Mouse (Mus musculus) macrophage (primary cell): Measurements from ENCODE around the gene Eif2b5. TPM values are rescaled to one million over a fixed set of nuclear protein-coding genes. Genes with fewer than 3 reads are reported as not detected.

Experiments used
- H3K27ac ChIP-seq: fragments of 350-480 bp; formaldehyde crosslinking; 2 replicates; pipeline ENCODE4 v1.9.0; 2021
- H3K36me3 ChIP-seq: fragments of 350-480 bp; formaldehyde crosslinking; 2 replicates; pipeline ENCODE4 v1.9.0; 2021; ENCODE audit errors: inconsistent target
- H3K4me3 ChIP-seq: fragments of 350-480 bp; formaldehyde crosslinking; 2 replicates; pipeline ENCODE4 v1.9.0; 2021; ENCODE audit errors: inconsistent target
- H3K79me2 ChIP-seq: fragments of 350-480 bp; formaldehyde crosslinking; 2 replicates; pipeline ENCODE4 v1.9.0; 2021; ENCODE audit errors: inconsistent target
- WGBS: methylation state at CpG from one replicate; pipeline ENCODE4 v1.1.7; 2026; ENCODE audit warnings: inconsistent platforms; ENCODE audit not compliant: missing documents; 5-methylcytosine and 5-hydroxymethylcytosine counted together
- polyA plus RNA-seq: library from polyadenylated mRNA; stranded (reverse); fragments of 250-400 nt; gene quantifications from 3 replicates; pipeline ENCODE4 v1.2.4, GENCODE M21; 2018; ENCODE audit warnings: inconsistent platforms

The Eif2b5 gene
- polyA plus RNA-seq, 1 experiment from 2014 or later = 30.4 TPM

DNA sequence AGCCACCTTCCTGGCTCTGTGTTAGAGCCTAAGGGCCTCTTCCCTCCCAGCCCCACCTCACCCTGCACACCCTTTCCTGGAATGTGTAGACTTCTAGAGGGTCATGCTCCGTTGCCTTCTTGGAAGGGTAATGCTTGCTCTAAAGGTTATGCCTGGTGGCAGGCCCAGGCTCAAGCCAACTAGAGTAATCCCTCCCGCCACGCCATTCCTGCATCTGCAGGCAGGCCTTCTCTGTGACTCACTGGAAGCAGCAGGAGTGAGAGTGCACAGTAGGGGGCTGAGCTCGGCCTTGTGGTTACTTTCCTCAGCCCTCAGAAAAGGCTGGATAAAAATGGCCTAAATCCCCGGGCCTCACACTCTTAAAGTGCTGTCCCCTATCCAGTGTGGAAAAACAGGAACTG is 38.5 kb downstream of the Eif2b5 start:
- Histone ChIP-seq H3K4me3 (peak overlapping the region; percentile 97), H3K79me2 (peaks cover 55% of the 10 kb centered on the region), H3K27ac (peak overlapping the region; percentile 97), H3K36me3 (peaks cover 26% of the 10 kb centered on the region)
- 56% methylated on average over 5 of the region's 5 CpGs for WGBS

- Histone ChIP-seq H3K4me3 (peak overlapping the region; percentile 97), H3K27ac (peak overlapping the region; percentile 97), H3K79me2 (peaks cover 60% of the 10 kb centered on the region), H3K36me3 (peaks cover 30% of the 10 kb centered on the region)
- 41% methylated on average over 5 of the region's 6 CpGs for WGBS
These were observed 39.1 kb downstream of the Eif2b5 start for GRCm38 (mm10) chr16:20537601-20538320.

DNA sequence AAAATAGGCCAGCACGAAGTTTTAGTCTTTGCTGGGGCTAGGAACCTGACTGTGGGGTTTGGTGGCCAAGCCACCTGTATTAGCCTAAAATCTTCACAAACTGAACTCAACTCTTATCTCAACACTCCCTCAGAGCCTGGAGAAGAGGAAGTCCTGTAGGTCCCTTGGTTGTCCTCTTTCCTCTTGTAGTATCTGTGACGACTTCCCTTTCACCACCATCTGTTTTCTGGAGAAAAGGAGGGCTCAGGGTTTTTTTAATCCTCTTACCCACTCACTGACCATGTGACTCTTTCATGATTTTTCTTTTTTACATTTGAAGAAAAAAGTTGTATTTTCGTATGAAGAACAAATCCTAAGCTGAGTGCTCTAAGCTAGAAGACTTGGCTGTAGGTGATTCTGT is 41.0 kb downstream of the Eif2b5 start:
- Histone ChIP-seq H3K27ac (peak overlapping the region; percentile 97), H3K36me3 (peaks cover 45% of the 10 kb centered on the region), H3K4me3 (no peak overlapping the region), H3K79me2 (peaks cover 60% of the 10 kb centered on the region)
- WGBS = 50% methylated on average over 3 of the region's 3 CpGs

- WGBS = 67% methylated on average over 4 of the region's 4 CpGs
- H3K27ac ChIP-seq = peak overlapping the region; percentile 97
These were observed 41.8 kb downstream of the Eif2b5 start for GRCm38 (mm10) chr16:20540438-20540837.

DNA sequence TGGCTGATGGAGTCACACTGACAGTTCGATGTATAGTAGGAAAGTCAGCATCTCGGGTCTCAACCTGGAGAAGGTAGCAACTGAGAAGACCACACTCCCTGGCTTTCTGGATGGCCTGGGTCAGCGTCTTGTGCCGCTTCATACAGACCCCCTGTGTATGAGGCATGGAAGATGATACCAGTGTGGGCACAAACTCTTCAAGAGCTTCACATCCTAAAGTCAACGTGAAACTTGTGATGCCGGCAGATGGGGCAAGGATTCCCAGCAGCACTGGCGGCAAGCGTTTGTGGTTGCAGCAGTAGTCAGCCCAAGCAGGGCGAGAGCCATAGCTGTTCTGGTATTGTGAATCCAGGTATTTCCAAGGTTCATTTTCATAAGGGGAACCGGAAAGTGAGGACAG is 47.1 kb downstream of the Eif2b5 start:
- peaks cover 49% of the 10 kb centered on the region for H3K36me3 ChIP-seq
- H3K4me3 ChIP-seq = no peak overlapping the region
- H3K79me2 ChIP-seq = peaks cover 44% of the 10 kb centered on the region
- H3K27ac ChIP-seq = no peak overlapping the region
- 93% methylated on average over 10 of the region's 10 CpGs for WGBS

More at GRCm38 (mm10) chr16:20540438-20540837, 41.8 kb downstream of the Eif2b5 start:
- no peak overlapping the region for H3K4me3 ChIP-seq
- peaks cover 58% of the 10 kb centered on the region for H3K79me2 ChIP-seq
- H3K36me3 ChIP-seq = peaks cover 51% of the 10 kb centered on the region

DNA sequence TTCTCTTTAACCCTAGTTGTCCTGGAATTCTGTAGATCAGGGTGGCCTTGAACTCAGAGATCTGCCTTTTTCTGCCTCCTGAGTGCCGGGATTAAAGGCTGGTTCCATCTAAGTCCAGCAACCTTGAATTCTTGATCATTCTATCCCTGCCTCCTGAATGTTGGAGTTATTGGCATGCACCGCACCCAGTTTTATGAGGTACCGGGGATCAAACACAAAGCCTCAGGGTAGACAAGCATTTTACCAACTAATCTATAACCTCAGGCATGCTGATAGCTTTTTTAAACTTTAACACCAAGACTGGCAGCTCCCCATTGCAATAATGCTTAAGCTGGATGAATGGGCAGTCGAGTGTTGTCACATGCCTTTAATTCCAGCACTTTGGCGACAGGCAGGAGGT is 48.8 kb downstream of the Eif2b5 start:
- H3K79me2 ChIP-seq = peaks cover 26% of the 10 kb centered on the region
- no peak overlapping the region for H3K27ac ChIP-seq
- 70% methylated on average over 5 of the region's 5 CpGs for WGBS
- H3K4me3 ChIP-seq = peak overlapping the region; percentile 99; the same call in 1 of the 2 replicates
- H3K36me3 ChIP-seq = peaks cover 46% of the 10 kb centered on the region

DNA sequence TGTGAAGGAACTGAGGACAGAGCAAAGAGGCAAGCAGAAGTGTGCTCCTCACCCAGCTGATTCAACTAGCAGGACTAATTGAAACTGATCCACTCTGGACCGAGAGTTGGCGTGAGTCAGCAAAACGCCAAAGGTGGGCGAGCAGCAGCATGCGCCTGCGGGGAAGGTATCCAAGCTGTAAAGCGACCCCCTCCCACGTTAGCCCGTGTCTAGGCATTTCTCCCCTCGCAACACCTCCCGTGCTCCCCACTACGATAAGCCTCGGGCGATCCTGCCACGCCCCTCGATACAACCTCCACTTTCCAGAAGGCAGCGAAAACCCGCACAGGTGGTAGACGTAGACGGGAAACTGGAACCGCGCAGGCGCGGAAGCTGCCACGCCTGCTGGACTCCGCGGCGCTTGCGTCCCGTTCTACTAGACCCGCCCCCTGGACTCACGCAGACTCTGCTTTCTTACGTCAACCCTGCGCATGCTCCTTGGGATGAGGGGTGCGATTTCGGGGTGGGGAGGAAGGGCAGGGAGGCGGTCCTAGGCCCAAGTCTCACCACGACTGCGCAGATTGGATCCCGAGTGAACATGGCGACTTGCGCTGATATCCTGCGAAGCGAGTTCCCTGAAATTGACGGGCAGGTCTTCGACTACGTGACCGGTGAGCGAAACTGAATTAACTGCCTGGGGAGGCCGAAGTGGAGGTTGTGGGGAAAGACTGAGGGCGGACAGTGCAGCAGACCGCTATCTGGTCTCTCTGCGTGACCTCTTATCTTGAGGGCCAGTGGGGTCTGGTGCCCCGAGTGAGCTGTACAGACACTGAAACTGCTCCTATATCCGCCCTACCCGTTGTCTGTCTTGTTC is 49.7 kb downstream of the Eif2b5 start, which contains the start of gene Abcf3:
Abcf3 (plus strand) TSS at position 482 of the 853 bp plus-strand sequence.
- H3K36me3 ChIP-seq = peaks cover 46% of the 10 kb centered on the region
- peaks cover 25% of the 10 kb centered on the region for H3K79me2 ChIP-seq
- WGBS = under 1% methylated on average over 56 of the region's 56 CpGs
- peak within 1 kb of the TSS; percentile 74 for H3K27ac ChIP-seq
- peak within 1 kb of the TSS; percentile 99 for H3K4me3 ChIP-seq

DNA sequence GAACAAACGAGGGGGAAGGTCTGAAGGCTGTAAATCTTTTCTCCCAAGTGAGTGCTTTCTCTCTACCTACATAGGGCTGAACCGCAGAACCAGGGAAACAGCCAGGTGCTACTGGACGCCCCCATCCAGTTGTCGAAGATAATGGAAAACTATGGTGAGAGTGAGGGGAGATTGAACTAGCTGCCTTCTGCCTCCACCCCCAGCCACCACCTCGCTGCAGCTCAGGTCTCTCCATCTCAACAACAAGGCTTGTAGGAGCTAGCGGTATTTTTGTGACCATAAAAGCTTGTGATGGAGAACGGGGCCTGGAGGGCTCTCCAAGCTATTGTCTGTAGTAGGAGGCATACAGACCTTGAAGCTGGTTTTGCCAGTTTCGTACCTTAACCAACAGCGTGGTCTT is 50.5 kb downstream of the Eif2b5 start:
- peak overlapping the region; percentile 74; the same call in 1 of the 2 replicates for H3K27ac ChIP-seq
- H3K79me2 ChIP-seq = peaks cover 25% of the 10 kb centered on the region
- 50% methylated on average over 9 of the region's 9 CpGs for WGBS
- peak overlapping the region; percentile 99 for H3K4me3 ChIP-seq
- H3K36me3 ChIP-seq = peaks cover 49% of the 10 kb centered on the region

GRCm38 (mm10) chr16:20551691-20552090 is 53.1 kb downstream of the Eif2b5 start:
- Histone ChIP-seq H3K27ac (no peak overlapping the region), H3K36me3 (peaks cover 63% of the 10 kb centered on the region), H3K4me3 (no peak overlapping the region), H3K79me2 (peaks cover 25% of the 10 kb centered on the region)
- 92% methylated on average over 5 of the region's 5 CpGs for WGBS

DNA sequence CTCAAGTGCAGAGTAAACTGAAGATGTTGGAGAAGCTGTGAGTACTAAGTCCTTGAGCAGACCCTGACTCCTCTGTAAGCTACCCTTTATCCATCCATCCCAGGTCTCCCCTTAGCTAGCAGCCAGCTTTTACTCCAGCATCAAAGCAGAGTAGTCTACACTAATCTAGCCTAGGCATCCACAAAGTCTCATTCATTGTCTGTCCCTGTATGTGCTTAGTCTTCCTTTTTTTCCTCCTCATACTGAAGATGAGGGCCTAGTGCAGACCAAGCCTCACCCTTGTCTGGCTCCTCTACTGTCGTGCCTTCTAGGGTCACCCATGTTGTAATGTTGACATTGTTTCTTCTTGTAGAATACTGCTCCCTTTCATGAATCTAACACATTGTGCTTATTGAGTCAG is 54.0 kb downstream of the Eif2b5 start:
- 100% methylated on average over 1 of the region's 1 CpGs for WGBS
- H3K36me3 ChIP-seq = peaks cover 71% of the 10 kb centered on the region
- H3K4me3 ChIP-seq = no peak overlapping the region
- no peak overlapping the region for H3K27ac ChIP-seq
- peaks cover 25% of the 10 kb centered on the region for H3K79me2 ChIP-seq

DNA sequence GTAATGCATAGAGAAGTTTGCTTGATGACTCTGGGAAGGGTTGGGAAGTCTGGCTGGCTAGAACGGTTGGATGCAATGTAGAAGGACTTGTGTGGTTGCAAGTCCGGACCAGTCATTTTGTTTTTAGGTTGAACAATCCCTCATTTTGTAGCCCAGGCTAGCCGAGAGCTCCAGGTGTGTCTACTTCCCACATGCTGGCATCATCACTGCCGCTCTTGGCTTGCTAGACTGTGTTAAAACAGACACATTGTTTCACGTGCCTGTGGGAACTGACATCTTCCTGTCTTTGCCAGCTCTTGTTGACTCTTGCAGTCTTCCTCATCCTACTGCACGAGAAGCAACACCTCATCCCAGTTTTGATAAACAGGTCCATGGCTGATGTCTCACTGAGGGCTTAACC is 56.4 kb downstream of the Eif2b5 start:
- 94% methylated on average over 6 of the region's 6 CpGs for WGBS
- Histone ChIP-seq H3K79me2 (peaks cover 5% of the 10 kb centered on the region; the same call in 1 of the 2 replicates), H3K4me3 (no peak overlapping the region), H3K36me3 (peaks cover 93% of the 10 kb centered on the region), H3K27ac (no peak overlapping the region)

DNA sequence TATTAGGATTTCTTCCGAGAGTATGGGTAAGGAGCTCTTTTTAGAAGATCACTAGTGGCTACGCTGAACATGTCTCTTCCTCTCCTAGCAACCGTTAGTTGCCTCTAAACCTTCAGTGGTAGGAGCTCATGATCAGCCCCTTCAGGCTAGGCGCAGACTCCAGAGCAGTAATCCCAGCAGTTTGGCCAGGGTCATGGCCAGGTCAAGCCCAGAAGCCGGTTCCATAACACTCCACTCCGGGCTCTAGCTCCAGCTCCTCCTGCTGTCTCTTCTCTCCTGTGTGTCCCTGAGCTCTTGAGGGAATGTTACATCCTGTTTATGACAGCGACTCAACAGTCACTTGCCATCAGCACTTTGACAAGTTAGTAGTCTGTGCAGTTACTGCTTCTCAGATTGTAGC is 58.8 kb downstream of the Eif2b5 start:
- peaks cover 95% of the 10 kb centered on the region for H3K36me3 ChIP-seq
- 98% methylated on average over 5 of the region's 7 CpGs for WGBS

More for the DNA sequence above, 58.8 kb downstream of the Eif2b5 start:
- no peak overlapping the region for H3K27ac ChIP-seq
- no peaks in the 10 kb centered on the region for H3K79me2 ChIP-seq
- H3K4me3 ChIP-seq = no peak overlapping the region
